Mouse (Mus musculus) stomach, embryonic 14.5 days (tissue): Measurements from ENCODE around the gene Pex7. TPM values are rescaled to one million over a fixed set of nuclear protein-coding genes. Genes with fewer than 3 reads are reported as not detected.

Source experiments
- ATAC-seq: fragments of 200-750 bp; cut with Nextera tagmentation; 2 replicates; pipeline ENCODE4 v1.8.0; 2017; ENCODE audit warnings: low read depth, moderate TSS enrichment; ENCODE audit not compliant: insufficient number of reproducible peaks, insufficient read depth, low FRiP score
- H3K27ac ChIP-seq: fragments of 300-500 bp; sonication (generic); 2 replicates; pipeline ENCODE4 v1.5.1; 2014; ENCODE audit warnings: mild to moderate bottlenecking, low read length, moderate library complexity, mixed read lengths
- H3K27me3 ChIP-seq: fragments of 300-500 bp; sonication (generic); 2 replicates; pipeline ENCODE4 v1.6.1; 2014; ENCODE audit warnings: low read length, control low read depth, mixed read lengths; ENCODE audit not compliant: control insufficient read depth, insufficient read depth
- H3K36me3 ChIP-seq: fragments of 300-500 bp; sonication (generic); 2 replicates; pipeline ENCODE4 v1.6.1; 2014; ENCODE audit warnings: mild to moderate bottlenecking, control low read depth, low read length, moderate library complexity, mixed read lengths; ENCODE audit not compliant: control insufficient read depth, insufficient read depth
- H3K4me1 ChIP-seq: fragments of 300-500 bp; sonication (generic); 2 replicates; pipeline ENCODE4 v1.6.1; 2014; ENCODE audit warnings: low read length, control low read depth, mixed read lengths; ENCODE audit not compliant: control insufficient read depth, insufficient read depth
- H3K4me2 ChIP-seq: fragments of 300-500 bp; sonication (generic); replicated peaks from 2 replicates; pipeline ENCODE4 v1.6.1; 2014; ENCODE audit warnings: low read depth, low read length, control low read depth
- H3K4me3 ChIP-seq: fragments of 300-500 bp; sonication (generic); 2 replicates; pipeline ENCODE4 v1.5.1; 2014; ENCODE audit warnings: low read depth, low read length, control low read depth
- H3K9ac ChIP-seq: fragments of 300-500 bp; sonication (generic); replicated peaks from 2 replicates; pipeline ENCODE4 v1.6.1; 2014; ENCODE audit warnings: low read depth, mild to moderate bottlenecking, control low read depth, low read length, moderate library complexity, mixed read lengths
- H3K9me3 ChIP-seq: fragments of 300-500 bp; sonication (generic); 2 replicates; pipeline ENCODE4 v1.6.1; 2016; ENCODE audit warnings: low read depth, low read length, control low read depth; ENCODE audit not compliant: control insufficient read depth
- WGBS: fragments of 180-500 bp; shearing (Covaris S2); extraction: QIAGEN DNeasy Blood & Tissue Kit; methylation state at CpG from one replicate; pipeline ENCODE4 v1.1.7; 2014; 5-methylcytosine and 5-hydroxymethylcytosine counted together
- polyA plus RNA-seq: library from polyadenylated mRNA; unstranded; fragments of >200 nt; fragmentation: Nextera tagmentation; extraction: Ambion mirVana; gene quantifications from 2 replicates; pipeline ENCODE4 v1.2.1, GENCODE M21; 2014

The Pex7 gene
- polyA plus RNA-seq, 1 experiment from 2014 or later: 37.3 TPM

- Histone ChIP-seq H3K27me3 (no peaks in the 10 kb centered on the region), H3K9ac (no peak overlapping the region), H3K9me3 (no peaks in the 10 kb centered on the region), H3K27ac (no peak overlapping the region), H3K36me3 (no peaks in the 10 kb centered on the region), H3K4me1 (no peaks in the 10 kb centered on the region), H3K4me2 (no peak overlapping the region), H3K4me3 (no peak overlapping the region)
- no peak for ATAC-seq
- 96% methylated on average over 6 of the region's 6 CpGs for WGBS
These were observed 73.3 kb downstream of the Pex7 start for GRCm38 (mm10) chr10:19834222-19834621.

DNA sequence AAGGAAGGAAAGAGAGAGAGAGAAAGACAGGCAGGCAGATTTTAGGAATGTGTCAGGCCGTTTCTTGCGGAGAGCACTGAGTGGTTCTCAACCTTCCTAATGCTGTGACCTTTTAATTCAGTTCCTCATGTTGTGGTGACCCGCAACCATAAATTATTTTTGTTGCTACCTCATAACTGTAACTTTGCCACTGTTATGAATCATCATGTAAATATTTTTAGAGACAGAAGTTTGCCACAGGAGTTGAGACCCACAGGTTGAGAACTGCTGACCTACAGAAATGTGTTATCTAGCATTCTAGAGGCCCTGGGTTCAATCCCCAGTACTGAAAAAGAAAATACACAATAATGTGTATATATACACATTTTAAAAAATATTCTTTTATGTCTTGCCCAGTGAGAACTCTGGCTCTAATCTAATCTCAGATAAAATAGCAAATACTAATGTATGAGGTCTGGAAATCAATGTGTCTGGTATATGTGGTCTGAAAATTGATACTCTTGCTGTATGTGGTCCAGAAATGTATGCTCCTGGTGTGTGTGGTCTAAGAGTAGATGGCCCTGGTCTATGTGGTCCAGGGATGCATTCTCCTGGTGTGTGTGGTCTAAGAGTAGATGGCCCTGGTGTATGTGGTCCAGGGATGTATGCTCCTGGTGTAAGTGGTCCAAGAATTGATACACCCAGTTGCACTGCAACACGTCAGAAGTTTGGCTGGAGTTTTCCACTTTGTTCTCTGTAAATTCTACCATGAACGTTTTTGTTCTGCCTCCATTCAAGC, 76.2 kb downstream of the Pex7 start:
- Histone ChIP-seq H3K4me1 (no peaks in the 10 kb centered on the region), H3K9ac (no peak overlapping the region), H3K27me3 (no peaks in the 10 kb centered on the region), H3K4me3 (no peak overlapping the region), H3K9me3 (no peaks in the 10 kb centered on the region), H3K27ac (no peak overlapping the region), H3K4me2 (no peak overlapping the region), H3K36me3 (no peaks in the 10 kb centered on the region)
- WGBS: 77% methylated on average over 5 of the region's 5 CpGs
- no peak for ATAC-seq

GRCm38 (mm10) chr10:19820986-19821385, 86.5 kb downstream of the Pex7 start:
- no peaks in the 10 kb centered on the region for H3K36me3 ChIP-seq
- no peaks in the 10 kb centered on the region for H3K4me1 ChIP-seq
- H3K9ac ChIP-seq: no peak overlapping the region
- WGBS: 56% methylated on average over 3 of the region's 3 CpGs
- no peak overlapping the region for H3K4me3 ChIP-seq
- no peak overlapping the region for H3K4me2 ChIP-seq
- H3K9me3 ChIP-seq: no peaks in the 10 kb centered on the region
- no peak for ATAC-seq
- no peak overlapping the region for H3K27ac ChIP-seq
- H3K27me3 ChIP-seq: no peaks in the 10 kb centered on the region

GRCm38 (mm10) chr10:19818723-19819355, 88.7 kb downstream of the Pex7 start:
- Histone ChIP-seq H3K27ac (no peak overlapping the region), H3K4me1 (no peaks in the 10 kb centered on the region), H3K9ac (no peak overlapping the region), H3K36me3 (no peaks in the 10 kb centered on the region), H3K27me3 (no peaks in the 10 kb centered on the region), H3K4me3 (no peak overlapping the region), H3K4me2 (no peak overlapping the region), H3K9me3 (no peaks in the 10 kb centered on the region)
- ATAC-seq: no peak
- 54% methylated on average over 16 of the region's 16 CpGs for WGBS

DNA sequence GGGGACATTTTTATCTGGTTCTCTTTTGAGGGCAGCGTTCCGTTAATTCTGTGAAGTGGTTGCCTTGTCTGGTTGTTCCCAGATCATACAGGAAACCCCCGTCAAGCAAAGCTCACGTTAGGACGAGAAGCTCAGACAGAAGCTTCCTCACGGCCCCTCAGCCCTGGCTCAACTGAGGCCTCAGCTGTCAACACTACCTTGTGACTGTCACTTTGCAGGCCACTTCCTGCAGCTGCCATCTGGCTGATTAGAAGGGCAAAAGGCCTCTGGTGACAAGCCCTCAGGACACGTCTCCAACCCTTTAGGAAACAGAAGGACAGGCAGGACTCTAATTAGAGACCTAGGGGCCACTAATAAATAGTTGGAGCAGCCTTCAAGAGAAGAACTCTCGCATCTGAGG, 92.1 kb downstream of the Pex7 start:
- no peaks in the 10 kb centered on the region for H3K9me3 ChIP-seq
- no peak overlapping the region for H3K9ac ChIP-seq
- H3K4me3 ChIP-seq: no peak overlapping the region
- ATAC-seq: no peak
- WGBS: 41% methylated on average over 8 of the region's 8 CpGs
- H3K27ac ChIP-seq: no peak overlapping the region
- no peaks in the 10 kb centered on the region for H3K27me3 ChIP-seq
- H3K36me3 ChIP-seq: no peaks in the 10 kb centered on the region
- H3K4me1 ChIP-seq: no peaks in the 10 kb centered on the region
- no peak overlapping the region for H3K4me2 ChIP-seq

DNA sequence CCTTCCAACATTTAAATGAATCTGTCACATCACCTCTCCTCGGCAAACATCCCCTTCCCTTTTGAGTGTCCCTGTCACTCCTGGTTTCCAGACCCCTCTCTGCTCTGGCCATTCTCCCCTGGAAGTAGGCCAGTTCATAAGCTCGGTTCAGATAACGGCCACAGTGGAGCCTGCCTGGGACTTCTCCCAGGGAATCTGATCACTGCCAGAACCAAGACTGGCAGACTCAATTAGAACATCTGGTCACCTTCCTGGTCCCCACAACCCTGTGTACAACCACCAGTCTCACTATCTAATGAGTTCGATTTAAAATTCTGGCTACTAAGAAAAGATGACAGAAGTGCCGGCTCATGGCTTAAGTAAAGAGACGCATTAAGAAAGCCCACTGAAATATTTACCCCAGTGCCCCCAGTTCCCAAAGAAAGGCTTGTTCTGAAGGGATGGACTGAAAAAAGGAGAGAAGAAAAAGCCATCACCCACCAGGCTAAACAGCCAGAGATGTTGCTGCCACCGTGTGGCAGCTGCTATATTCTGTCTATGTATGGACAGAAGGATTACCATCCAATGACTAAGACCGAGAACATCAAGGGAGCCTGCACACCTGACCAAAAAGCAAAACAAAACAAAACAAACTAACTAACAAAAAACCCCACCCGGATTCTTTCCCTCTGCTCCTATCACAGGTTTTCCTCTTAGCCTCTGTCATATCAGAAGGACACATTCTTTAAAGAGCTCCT, 95.9 kb downstream of the Pex7 start:
- H3K27ac ChIP-seq: no peak overlapping the region
- 54% methylated on average over 9 of the region's 9 CpGs for WGBS
- no peak for ATAC-seq

GRCm38 (mm10) chr10:19804763-19805162, 102.7 kb downstream of the Pex7 start:
- 79% methylated on average over 7 of the region's 7 CpGs for WGBS
- Histone ChIP-seq H3K4me3 (no peak overlapping the region), H3K36me3 (no peaks in the 10 kb centered on the region), H3K27ac (no peak overlapping the region), H3K9me3 (no peaks in the 10 kb centered on the region), H3K9ac (no peak overlapping the region), H3K4me1 (no peaks in the 10 kb centered on the region), H3K4me2 (no peak overlapping the region), H3K27me3 (no peaks in the 10 kb centered on the region)
- no peak for ATAC-seq

More for the DNA sequence above, 95.9 kb downstream of the Pex7 start:
- H3K4me3 ChIP-seq: no peak overlapping the region
- H3K9ac ChIP-seq: no peak overlapping the region
- H3K27me3 ChIP-seq: no peaks in the 10 kb centered on the region
- H3K4me1 ChIP-seq: no peaks in the 10 kb centered on the region
- no peaks in the 10 kb centered on the region for H3K36me3 ChIP-seq
- H3K4me2 ChIP-seq: no peak overlapping the region
- no peaks in the 10 kb centered on the region for H3K9me3 ChIP-seq
